Mouse (Mus musculus) gastrocnemius, adult 2 months (tissue): ENCODE data around the gene Gmeb2. TPM values are rescaled to one million over a fixed set of nuclear protein-coding genes. Genes with fewer than 3 reads are reported as not detected.
A peak's percentile ranks its signal among the peaks of the same experiment; 100 is the strongest.

Experiments
- DNase-seq: peaks from one replicate; pipeline ENCODE4 v3.0.0; 2022
- H3K27ac ChIP-seq: fragments of 200-600 bp; 2 replicates; pipeline ENCODE4 v1.8.1; 2022; ENCODE audit warnings: mild to moderate bottlenecking
- H3K4me3 ChIP-seq: fragments of 200-600 bp; 2 replicates; pipeline ENCODE4 v1.8.1; 2022; ENCODE audit warnings: mild to moderate bottlenecking, moderate library complexity
- CTCF ChIP-seq: fragments of 200-600 bp; IDR thresholded peaks from 2 replicates; pipeline ENCODE4 v1.8.1; 2022; ENCODE audit warnings: antibody characterized with exemption, mild to moderate bottlenecking, moderate library complexity
- intact Hi-C: fragments of 180-260 bp; cut with DNase I; formaldehyde crosslinking; loops from one replicate; pipeline ENCODE4 v1.15.1; 2025
- total RNA-seq, 2 experiments: library from RNA; stranded (reverse); gene quantifications; 2 replicates each; pipeline ENCODE4 v1.2.3; 2021

Gene Gmeb2
- total RNA-seq, 2 experiments from 2014 or later: 7.3 to 12.0 TPM

GRCm38 (mm10) chr2:181266839-181267238 is 21.0 kb downstream of the Gmeb2 start:
- Histone ChIP-seq H3K4me3 (no peak overlapping the region), H3K27ac (no peak overlapping the region)
- no peak for TF ChIP-seq CTCF
- intact Hi-C loops: no loop called here
- DNase-seq: no peak

GRCm38 (mm10) chr2:181253248-181253647 is 34.6 kb downstream of the Gmeb2 start:
- H3K27ac ChIP-seq: no peak overlapping the region
- intact Hi-C loops: no loop called here
- TF ChIP-seq CTCF: no peak
- no peak for DNase-seq
- H3K4me3 ChIP-seq: no peak overlapping the region

GRCm38 (mm10) chr2:181251841-181252240 is 36.0 kb downstream of the Gmeb2 start:
- intact Hi-C loops: no loop called here
- TF ChIP-seq CTCF: no peak
- Histone ChIP-seq H3K27ac (no peak overlapping the region), H3K4me3 (no peak overlapping the region)
- no peak for DNase-seq

DNA sequence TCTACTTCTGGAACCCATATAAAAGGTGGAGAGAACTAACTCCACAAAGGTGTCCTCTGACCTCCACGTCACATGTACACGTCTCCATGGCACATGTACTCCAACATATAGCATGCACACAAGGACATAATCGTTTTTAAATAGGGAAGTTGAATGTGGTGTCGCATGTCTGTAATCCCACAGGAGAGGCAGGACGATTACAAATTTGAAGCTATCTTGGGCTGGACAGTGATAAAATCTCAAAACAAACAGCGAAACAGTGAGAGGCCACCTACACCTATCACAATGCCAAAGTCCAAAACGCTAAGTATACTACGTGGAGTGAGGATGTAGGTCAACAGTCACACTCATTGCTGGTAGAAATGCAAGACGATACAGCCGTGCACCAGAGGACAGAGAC is 38.6 kb downstream of the Gmeb2 start:
- H3K27ac ChIP-seq: no peak overlapping the region
- TF ChIP-seq CTCF: no peak
- intact Hi-C loops: loop anchor here (10.0 kb wide), 1 partner anchor 64 kb away; the partner anchor contains the start of gene Ppdpf
- no peak overlapping the region for H3K4me3 ChIP-seq
- no peak for DNase-seq

DNA sequence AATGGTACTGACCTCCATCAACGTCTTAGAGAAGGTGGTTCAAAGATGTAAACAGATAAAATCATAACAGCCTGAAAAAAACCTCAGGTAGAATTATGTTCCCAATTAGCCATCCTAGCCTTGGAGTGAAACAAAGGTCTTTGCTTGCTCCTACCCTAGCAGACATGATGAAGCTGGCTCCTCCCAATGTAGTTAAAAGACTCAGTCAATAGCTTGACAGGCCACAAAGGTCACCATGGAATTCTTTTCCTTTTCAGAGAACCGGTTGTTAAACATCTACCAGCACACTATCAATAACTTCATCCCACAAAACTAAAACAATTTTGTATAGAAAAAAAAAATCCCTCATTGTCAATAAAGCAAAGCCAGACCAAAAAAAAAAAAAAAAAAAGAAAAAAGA is 42.8 kb downstream of the Gmeb2 start:
- Histone ChIP-seq H3K4me3 (no peak overlapping the region), H3K27ac (no peak overlapping the region)
- TF ChIP-seq CTCF: no peak
- intact Hi-C loops: loop anchor here (10.0 kb wide), 1 partner anchor 60 kb away; the partner anchor contains the start of gene Ppdpf
- no peak for DNase-seq

GRCm38 (mm10) chr2:181243706-181244394 is 44.0 kb downstream of the Gmeb2 start:
- no peak for TF ChIP-seq CTCF
- peak; percentile 62 for DNase-seq
- peak overlapping the region; percentile 66 for H3K27ac ChIP-seq
- peak overlapping the region; percentile 51 for H3K4me3 ChIP-seq
- intact Hi-C loops: loop anchor here (10.0 kb wide), 1 partner anchor 59 kb away; the partner anchor contains the start of gene Ppdpf

DNA sequence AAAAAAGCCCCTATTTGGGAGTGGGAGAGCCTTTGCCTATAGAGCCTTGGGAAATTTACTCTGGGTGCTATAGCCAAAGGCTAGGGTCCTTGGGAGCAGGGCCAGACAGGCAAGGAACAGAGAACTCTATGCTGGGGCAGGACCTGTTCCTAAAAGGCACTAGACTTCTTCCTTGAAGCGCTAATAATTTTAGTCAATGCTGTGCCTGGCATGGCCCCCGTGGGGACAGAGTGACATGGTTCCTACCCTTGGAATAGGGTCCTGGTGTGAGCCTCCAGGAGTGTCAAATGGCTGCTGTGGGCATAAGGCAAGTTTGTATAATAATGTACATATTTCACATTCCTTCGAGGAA is 45.5 kb downstream of the Gmeb2 start:
- H3K4me3 ChIP-seq: peak overlapping the region; percentile 76
- no peak for TF ChIP-seq CTCF
- DNase-seq: no peak
- peak overlapping the region; percentile 91 for H3K27ac ChIP-seq
- intact Hi-C loops: loop anchor here (10.0 kb wide), 1 partner anchor 57 kb away; the partner anchor contains the start of gene Ppdpf

DNA sequence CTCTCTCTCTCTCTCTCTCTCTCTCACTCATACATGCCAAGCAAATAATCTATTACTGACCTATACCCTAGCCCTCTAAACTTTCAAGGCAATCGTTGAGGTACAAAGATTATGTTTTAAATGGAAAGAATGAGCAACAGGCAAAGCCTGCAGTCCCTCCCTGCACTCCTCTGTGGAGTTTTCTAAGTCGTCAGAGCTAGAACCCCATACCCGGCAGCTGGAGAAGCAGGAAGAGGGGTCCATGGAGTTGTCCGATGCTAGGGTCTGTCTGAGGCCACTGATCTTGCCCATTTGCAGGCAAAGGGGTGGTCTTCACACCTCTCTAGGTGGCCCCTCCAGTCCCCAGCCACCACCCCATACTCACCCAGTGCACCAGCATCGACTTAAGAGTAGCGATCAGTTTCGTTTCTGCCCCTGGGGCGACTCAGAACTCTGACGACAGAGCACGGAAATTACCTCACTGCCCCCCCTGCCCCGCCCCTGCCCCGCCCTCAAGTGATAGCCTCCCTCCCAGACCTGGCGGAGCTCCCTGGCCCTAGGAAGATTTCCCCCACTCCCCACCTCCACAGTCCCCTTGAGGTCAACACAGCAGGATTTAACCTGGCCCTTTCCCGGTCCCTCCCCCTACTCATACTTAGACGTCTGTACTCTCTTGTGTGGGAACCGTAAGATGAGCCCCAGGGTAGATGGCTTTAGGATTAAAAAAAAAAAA is 46.1 kb downstream of the Gmeb2 start, which contains the start of gene Helz2:
Gene Helz2, minus strand, starts transcription at position 426 of the 712 bp plus-strand sequence.
- intact Hi-C loops: loop anchor here (10.0 kb wide), 1 partner anchor 57 kb away; the partner anchor contains the start of gene Ppdpf
- DNase-seq: peak; percentile 65
- Histone ChIP-seq H3K27ac (peak within 1 kb of the TSS; percentile 91), H3K4me3 (peak within 1 kb of the TSS; percentile 76)
- TF ChIP-seq CTCF: no peak

- DNase-seq: no peak
- peak overlapping the region; percentile 76 for H3K4me3 ChIP-seq
- H3K27ac ChIP-seq: peak overlapping the region; percentile 91
- intact Hi-C loops: loop anchor here (10.0 kb wide), 1 partner anchor 56 kb away; the partner anchor contains the start of gene Ppdpf
- no peak for TF ChIP-seq CTCF
These were observed 46.9 kb downstream of the Gmeb2 start for GRCm38 (mm10) chr2:181240806-181241440.

DNA sequence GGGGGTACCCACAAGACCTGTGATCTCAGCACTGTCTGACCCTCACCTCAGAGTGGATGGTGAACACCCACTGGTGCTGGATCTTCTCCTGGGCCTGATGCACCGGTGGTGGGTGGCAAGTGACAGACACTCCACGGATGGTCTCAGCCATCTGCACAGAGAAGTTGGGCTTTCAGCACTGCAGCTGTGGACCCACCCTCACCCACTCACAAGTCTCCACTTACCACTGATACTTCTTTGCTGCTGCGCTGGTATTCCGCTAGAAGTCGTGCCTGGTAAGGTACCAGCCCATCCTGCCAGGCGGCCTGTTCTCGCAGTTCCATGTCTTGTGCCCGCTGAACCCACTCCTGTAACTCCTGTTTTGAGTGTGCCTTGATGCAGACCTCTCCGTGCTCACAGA is 48.6 kb downstream of the Gmeb2 start:
- TF ChIP-seq CTCF: no peak
- H3K4me3 ChIP-seq: peak overlapping the region; percentile 76
- intact Hi-C loops: no loop called here
- DNase-seq: no peak
- no peak overlapping the region for H3K27ac ChIP-seq

- intact Hi-C loops: no loop called here
- TF ChIP-seq CTCF: no peak
- DNase-seq: no peak
- H3K27ac ChIP-seq: no peak overlapping the region
- peak overlapping the region; percentile 76 for H3K4me3 ChIP-seq
These were observed 49.0 kb downstream of the Gmeb2 start for GRCm38 (mm10) chr2:181238861-181239260.

DNA sequence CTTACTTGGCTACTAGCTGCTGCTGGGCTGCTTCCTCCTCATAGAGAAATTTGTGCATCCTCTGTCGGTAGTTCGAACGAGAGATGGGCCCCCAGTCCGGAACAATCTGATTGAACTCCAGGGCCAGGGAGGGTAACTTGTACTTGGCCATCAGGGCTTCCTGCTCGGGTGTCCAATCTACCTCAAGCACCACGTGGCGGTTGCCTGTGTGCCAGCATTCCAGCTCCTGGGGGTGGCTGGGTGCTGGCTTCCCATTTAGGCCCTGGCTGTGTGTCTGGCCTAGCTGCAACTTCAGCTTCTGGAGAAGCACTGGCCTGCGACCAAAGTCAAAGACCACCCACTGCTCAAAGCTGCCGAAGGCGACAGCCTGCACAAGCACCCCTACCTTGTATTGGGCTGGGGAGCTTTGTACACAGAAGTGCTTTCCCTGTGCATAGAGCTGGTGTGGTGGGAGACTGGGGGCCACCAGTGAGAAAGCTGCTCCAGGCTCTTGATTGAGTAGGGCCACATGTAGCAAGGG is 49.7 kb downstream of the Gmeb2 start:
- intact Hi-C loops: no loop called here
- TF ChIP-seq CTCF: no peak
- Histone ChIP-seq H3K4me3 (no peak overlapping the region), H3K27ac (no peak overlapping the region)
- no peak for DNase-seq
